Mouse (Mus musculus): ENCODE data around the gene Gpr65.

GRCm38 (mm10) chr12:98269791-98270745 lies 1.6 kb downstream of the Gpr65 start:
- TF ChIP-seq RCOR1 (IDR thresholded peaks at IDR 0.05; ENCODE audit: low read depth, low read length) (no peak), POLR2A (IDR thresholded peaks at IDR 0.05; ENCODE audit: control insufficient read depth in 1 of 2, insufficient read depth in 1 of 2, low read depth in 1 of 2, low read length in 2 of 2, poor library complexity in 1 of 2) (no peak)
